In genomic region chr1:179731391-179731790, GRCm38 (mm10) we compare ENCODE assay signal across 25 mouse cellular contexts. TPM values are rescaled to one million over a fixed set of nuclear protein-coding genes. Genes with fewer than 3 reads are reported as not detected.
"Had no signal": no experiment of that assay in that cellular context is flagged by ENCODE, and none has a peak within 500 bp of the region (broad histone marks: within the 10 kb centered on the region; RNA-seq: fewer than 3 reads in every experiment).

No protein-coding gene starts in this region.

- H3K9ac ChIP-seq: lung, embryonic 14.5 days; midbrain, embryonic 12.5 days; neural tube, embryonic 13.5 days; neural tube, embryonic 15.5 days had no signal

- H3K27ac ChIP-seq: midbrain, embryonic 10.5 days; midbrain, embryonic 12.5 days; neural tube, embryonic 13.5 days; neural tube, embryonic 15.5 days had no signal

- H3K36me3 ChIP-seq: midbrain, embryonic 10.5 days; midbrain, embryonic 12.5 days; neural tube, embryonic 13.5 days; neural tube, embryonic 15.5 days had no signal

- ATAC-seq: midbrain, embryonic 16.5 days had no signal

- H3K4me1 ChIP-seq: midbrain, embryonic 10.5 days; midbrain, embryonic 12.5 days; neural tube, embryonic 13.5 days; neural tube, embryonic 15.5 days had no signal

- H3K4me3 ChIP-seq: midbrain, embryonic 10.5 days; midbrain, embryonic 12.5 days; myocyte; neural tube, embryonic 13.5 days; neural tube, embryonic 15.5 days had no signal

- H3K27me3 ChIP-seq: midbrain, embryonic 12.5 days; neural tube, embryonic 13.5 days; neural tube, embryonic 15.5 days had no signal

- H3K9me3 ChIP-seq: midbrain, embryonic 10.5 days; neural tube, embryonic 13.5 days; neural tube, embryonic 15.5 days had no signal

- DNase-seq: lung, adult 18-20 months; lung, embryonic 14.5 days; lung, postnatal 10 days; midbrain, embryonic 14.5 days; retina, postnatal 1 day; right cerebral cortex, adult 18-20 months; right cerebral cortex, postnatal 25 days; right cerebral cortex, postnatal 4 days; spleen, adult 18-20 months; thymus, adult 18-20 months; thymus, postnatal 14 days; thymus, postnatal 36 days had no signal

- H3K4me2 ChIP-seq: lung, embryonic 14.5 days; midbrain, embryonic 12.5 days; neural tube, embryonic 13.5 days; neural tube, embryonic 15.5 days had no signal

RNA-seq across cellular contexts. Expression of gene Kif28, which starts 13.7 kb away (rescaled TPM):
- total RNA-seq: megakaryocyte, adult 5-6 weeks; megakaryocyte-erythroid progenitor cell, adult 5-6 weeks had no signal
- polyA plus RNA-seq: lung, embryonic 14.5 days; lung, embryonic 16.5 days; midbrain, embryonic 12.5 days; midbrain, embryonic 14.5 days; midbrain, embryonic 16.5 days; neural tube, embryonic 11.5 days; neural tube, embryonic 13.5 days; neural tube, embryonic 15.5 days; small intestine, adult 2 months; stomach, embryonic 14.5 days; thymus, postnatal 0 days had no signal
